Mouse (Mus musculus): ENCODE data around the gene Macrod1.

Gene Macrod1

DNA sequence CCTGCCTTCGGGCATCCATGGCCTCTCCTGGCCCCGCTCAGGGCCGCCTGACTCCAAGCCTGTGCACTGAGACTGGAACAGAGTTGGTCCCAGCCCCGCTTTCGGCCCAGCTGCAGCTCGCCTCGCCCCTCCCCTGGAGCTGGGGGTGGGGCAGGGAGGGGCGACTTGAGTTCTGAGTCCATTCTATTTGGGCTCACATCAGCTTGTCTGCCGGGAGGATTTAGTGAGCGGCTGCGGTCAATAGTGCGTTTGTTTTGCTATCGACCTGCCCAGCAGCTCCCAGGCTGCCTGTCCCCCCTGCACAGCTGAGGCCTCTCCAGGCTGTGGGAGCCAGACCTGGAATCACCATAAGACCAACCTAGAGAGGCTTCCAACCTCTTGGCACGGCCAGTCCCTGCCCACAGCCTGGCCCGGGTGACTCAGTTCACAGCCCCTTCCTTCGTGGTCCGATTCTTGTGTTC, 78.1 kb downstream of the Macrod1 start:
- in situ Hi-C loops (cut with MboI; ENCODE audit: unreplicated experiment in 2 of 2) = no loop called here

DNA sequence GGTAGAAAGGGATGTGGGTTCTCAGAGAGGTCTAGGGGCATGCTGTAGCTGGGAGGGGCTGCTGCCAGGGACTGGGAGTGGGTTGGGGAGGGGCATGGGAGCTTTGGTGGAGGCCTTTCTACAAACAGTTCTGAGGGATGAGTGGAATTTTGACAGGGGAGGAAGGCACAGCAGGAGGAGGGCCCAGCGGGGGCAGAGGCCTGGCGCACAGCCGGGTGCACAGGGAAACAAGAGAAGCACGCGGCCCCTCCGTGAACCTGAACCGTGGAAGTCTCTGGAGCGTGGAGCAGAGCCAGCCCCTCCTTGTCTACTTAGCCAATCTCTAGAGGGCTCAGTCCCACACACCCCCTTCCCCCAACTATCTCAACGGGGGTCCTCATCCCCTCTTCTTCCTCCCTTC, 78.9 kb downstream of the Macrod1 start:
- in situ Hi-C loops (cut with MboI; ENCODE audit: unreplicated experiment in 2 of 2) = no loop called here

DNA sequence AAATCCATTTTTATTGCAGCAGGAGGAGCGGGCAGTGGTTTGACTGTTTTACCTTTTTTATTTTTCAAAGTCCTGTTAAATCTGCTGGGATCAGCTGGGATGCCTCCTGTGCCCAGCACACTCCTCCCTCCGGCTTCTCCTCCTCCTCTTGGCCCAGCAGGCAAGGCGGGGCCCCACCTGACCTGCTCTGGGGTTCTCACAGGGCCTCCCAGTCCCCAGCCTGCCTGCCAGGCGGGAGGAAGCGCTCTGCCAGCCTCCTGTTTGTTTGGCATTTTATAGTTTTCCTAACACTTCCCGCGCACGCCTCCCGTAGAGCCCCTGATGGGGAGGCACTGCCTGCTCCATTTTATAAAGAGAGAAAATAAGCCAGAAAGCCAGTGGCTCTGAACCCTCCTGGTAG, 79.4 kb downstream of the Macrod1 start:
- in situ Hi-C loops (cut with MboI; ENCODE audit: unreplicated experiment in 2 of 2) = no loop called here

DNA sequence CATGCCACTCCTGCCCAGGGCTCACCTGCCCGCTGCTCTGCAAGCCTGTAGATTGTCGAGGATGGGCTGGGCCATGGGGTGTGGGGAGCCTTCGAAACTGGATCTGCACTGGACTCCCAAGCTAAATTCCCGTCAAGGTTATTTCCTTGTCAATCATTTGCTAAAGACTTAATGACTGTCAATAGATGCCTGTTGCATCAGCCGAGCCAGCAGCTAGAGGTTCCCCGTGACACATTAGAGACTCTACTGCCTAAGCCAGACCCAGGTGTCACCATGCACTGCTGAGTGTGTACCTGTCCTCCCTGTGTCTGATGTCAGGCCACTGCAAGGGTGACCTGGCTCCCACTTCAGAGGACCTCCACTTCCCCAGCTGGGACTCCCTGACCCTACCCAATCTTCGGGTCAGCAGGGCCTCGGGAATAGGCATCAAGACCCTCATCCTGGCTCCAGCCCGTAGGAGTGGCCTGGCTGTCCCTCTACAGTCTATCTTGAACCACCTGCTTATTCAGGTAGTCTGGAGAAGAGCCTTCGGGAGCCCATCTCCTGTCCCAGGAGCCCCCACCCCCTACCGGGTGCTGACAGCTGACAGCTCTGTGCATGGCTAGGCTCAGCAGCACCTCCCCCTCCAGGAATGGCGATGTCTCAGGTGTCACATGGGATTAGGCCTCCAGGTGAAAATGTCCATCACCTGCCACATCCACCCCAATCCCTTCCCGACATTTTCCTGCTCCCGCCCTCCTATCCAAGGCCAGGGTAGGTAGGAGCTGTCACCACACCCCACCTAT, 80.3 kb downstream of the Macrod1 start:
- in situ Hi-C loops (cut with MboI; ENCODE audit: unreplicated experiment in 2 of 2) = no loop called here

DNA sequence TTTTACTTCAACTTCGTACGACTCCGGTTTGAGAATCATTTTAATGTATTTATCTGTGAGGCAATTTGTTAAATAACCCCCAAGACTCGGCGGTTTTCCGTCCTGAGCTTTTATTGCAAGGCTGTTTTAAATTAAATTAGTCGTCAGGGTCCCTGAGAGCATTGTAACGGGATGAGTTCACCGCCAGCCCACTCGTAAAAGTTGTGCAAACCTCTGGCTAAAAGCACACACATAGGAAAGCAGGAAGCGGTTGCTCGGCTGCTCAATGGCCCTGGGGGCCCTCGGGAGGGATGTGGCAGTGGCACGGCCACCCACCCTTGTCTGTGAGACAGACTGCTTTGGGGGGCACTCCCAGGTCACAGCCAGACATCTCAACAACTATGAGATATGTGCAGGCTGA, 81.7 kb downstream of the Macrod1 start:
- in situ Hi-C loops (cut with MboI; ENCODE audit: unreplicated experiment in 2 of 2) = no loop called here

DNA sequence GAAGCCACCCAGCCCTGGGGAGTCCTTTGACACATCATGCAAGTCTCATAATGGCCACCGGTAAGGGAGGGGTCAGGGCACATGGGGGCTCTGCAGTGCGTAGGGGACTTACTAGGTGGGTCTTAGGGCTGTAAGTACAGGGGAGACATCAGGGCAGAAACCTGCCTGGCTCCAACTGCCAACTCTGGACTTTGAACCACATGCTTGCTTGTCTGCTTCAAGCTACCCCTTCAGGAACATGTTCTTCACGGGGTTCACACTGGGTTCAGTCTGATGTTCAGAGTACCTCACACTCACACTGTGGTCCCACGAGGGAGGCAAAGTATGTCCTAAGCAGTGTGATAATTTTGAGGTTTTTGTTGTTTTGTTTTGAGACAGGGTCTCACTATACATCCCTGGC, 82.7 kb downstream of the Macrod1 start:
- in situ Hi-C loops (cut with MboI; ENCODE audit: unreplicated experiment in 2 of 2) = no loop called here

DNA sequence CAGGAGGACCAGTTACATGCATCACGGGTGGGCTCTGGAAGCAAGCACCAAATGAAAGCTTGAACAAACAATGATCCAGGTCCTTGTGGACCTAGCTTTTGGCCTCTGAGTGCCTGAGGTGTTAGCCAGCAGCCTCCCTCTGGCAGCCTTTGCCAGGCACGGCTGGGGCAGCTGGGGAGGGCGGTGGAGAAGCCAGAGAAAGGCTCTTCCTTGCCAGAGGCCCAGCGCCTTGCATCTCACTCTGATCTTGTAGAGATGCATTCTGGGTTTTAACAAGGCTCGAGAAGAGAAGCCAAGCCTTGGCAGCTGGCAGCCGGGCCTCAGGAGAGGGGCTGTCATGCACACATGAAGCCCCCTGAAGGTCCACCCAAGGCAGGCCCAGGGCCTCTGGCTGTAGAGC, 83.8 kb downstream of the Macrod1 start:
- in situ Hi-C loops (cut with MboI; ENCODE audit: unreplicated experiment in 2 of 2) = loop anchor here in 1 of 2 experiments (5.0 kb wide), 1 partner anchor 37 kb away; no protein-coding TSS in a partner anchor

DNA sequence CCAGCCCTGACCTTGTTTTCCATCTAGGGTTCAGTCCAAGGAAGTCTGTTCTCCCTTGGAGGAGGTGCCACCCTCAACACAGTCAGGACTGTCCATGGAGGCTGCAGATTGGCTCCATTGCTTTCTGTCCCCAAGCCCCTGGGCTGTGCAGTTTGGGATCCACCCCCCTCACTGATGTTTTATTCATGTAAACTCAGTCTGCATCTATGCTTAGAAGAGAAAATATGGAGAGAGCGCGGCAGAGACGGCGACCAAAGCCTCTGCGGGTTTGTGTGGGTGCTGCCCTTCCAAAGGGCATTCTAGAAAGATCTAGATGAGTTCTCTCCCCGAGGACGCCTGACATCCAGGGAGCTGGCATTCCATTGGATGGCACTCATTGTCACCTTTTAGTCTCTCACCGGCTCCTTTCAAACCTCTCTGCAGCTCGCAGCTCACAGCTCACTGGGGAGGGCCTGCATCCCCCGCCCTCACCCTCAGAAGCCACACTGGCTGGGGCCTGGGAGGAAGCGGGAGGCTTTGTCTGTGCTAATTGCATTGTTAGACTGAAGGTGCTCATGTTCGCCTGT, 84.3 kb downstream of the Macrod1 start:
- in situ Hi-C loops (cut with MboI; ENCODE audit: unreplicated experiment in 2 of 2) = loop anchor here in 1 of 2 experiments (5.0 kb wide), 1 partner anchor 36 kb away; no protein-coding TSS in a partner anchor

DNA sequence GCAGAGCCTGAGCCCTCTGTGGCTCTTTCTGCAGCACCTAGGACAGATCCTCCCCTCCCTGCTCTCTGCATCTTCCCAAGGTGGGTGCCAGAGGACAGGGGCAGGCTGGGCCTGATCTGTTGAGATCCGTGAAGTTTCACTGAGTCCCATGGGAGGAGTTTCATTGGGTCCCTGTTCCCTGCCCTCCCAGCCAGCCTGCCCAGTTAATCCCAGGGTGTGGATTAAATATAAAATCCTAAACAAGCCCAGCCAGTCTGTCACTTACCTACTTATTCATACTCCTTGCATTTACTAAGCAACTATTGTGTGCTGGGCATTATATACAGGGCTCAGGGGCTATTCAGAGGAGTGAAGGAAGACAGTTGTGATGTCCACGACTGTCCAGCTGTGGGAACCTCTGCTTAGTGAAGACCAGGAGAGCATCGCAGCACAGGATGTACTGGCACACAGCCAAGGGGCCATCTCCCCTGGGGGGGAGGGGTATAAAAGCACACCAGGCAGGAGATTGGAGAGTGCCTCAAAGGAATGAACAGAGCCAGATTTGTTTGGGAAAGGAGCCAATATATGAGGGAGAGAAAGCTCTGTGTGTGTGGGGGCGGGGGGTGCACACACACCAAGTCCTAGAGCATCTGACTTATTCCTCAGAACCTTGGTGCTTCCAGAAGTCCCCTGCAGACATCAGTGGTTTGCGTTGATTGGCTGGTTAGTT, 85.8 kb downstream of the Macrod1 start:
- in situ Hi-C loops (cut with MboI; ENCODE audit: unreplicated experiment in 2 of 2) = loop anchor here in 1 of 2 experiments (5.0 kb wide), 1 partner anchor 35 kb away; no protein-coding TSS in a partner anchor

DNA sequence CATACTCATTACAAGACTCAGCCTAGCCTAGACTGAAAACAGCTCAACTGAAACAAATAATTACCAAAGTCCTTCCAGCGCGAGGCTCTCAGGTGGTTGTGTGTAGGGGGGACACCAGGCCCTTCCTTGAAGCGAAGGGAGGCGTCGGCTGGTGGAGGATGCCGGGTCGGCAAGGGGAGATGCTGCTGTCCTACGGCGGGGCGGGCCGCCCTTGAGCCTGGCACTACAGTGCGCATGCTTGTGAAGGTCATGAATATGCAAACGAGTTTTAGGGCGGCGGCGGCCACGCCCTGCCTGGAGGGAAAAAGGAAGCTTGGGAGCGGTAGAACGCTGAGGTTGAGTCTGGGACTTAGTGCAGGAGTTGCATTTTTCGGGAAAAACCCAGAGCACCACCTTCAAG, 87.2 kb downstream of the Macrod1 start:
- in situ Hi-C loops (cut with MboI; ENCODE audit: unreplicated experiment in 2 of 2) = loop anchor here in 1 of 2 experiments (5.0 kb wide), 1 partner anchor 33 kb away; no protein-coding TSS in a partner anchor

DNA sequence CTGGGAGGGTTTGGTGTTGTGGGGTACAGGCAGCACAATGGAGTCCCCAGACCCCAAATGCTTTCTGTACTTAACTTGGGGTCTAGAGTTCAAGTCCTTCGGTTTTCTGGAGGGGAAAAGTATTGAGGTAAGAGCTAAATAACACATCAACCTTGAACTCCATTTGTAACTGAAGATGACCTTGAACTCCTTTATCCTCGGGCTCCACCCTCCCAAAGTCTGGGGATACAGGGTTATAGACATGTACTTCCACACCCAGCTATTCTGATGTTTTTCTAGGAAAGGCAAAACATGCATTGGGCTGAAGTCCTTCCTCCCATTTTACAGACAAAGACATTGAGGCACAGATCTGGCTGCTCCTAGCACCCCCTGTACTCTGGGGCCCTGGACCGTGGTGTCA, 87.8 kb downstream of the Macrod1 start:
- in situ Hi-C loops (cut with MboI; ENCODE audit: unreplicated experiment in 2 of 2) = loop anchor here in 1 of 2 experiments (5.0 kb wide), 1 partner anchor 33 kb away; no protein-coding TSS in a partner anchor

DNA sequence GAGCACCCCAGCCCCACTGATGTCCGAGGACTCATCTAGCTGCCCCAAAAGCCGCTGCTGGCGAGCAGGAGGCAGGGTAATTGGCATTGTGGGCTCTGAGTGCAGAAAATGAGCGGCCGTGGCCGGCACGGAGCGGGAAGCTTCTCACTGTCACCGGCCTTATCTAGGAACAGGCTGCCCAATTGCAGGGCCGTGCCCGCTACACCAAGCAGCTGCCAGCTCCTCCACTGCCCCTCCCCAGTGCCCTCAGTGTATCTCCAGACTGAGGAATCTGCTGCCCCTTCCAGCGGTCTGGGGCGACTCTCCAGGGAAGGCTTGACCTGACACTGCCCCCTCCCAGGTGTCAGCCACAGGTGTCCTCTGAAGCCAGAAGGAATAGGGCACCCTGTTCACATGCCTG, 89.8 kb downstream of the Macrod1 start:
- in situ Hi-C loops (cut with MboI; ENCODE audit: unreplicated experiment in 2 of 2) = no loop called here

DNA sequence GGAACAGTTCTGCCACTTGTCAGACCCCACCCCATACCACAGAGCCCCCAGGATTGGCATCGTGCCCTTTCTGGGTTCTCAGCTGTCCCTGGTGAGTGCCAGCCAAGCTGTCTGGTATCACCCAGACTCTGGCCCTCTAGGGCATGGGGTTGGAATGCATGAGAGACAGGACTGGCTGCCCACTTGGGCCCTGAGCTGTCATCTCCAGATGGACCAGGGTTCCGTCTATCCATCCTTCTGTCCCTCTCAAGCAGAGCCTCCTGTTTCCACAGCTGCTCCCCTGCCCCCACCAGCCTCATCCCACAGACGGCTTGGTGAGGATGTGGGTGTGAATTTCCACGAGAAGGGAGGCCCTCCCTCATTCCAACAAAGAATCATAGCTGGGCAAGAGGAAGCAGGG, 91.5 kb downstream of the Macrod1 start:
- in situ Hi-C loops (cut with MboI; ENCODE audit: unreplicated experiment in 2 of 2) = no loop called here

DNA sequence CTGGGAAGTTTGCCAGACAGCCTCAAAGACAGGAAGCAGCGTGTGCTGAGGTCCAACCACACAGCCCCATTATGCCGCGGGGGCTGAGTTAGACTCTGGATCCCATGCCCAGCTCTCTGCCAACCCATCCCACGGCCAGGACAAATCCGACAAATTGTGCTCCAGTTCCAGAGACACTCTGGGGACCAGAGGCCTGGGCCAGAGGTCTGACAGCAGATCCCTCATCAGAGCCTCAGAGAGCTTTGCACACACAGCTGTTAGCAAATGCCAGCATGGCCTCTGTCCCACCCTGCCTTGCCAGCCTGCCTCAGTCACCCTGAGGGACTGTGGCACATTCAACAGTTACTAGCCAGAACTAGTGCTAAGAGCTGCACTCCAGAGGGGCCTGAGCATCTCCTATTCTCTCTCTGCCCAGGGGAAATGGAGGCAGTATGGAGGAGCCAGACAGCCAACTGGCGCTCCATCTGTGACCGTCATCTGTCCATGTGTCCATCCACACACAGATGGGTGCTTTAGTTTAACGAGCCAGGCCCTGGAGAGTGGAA, 92.0 kb downstream of the Macrod1 start:
- in situ Hi-C loops (cut with MboI; ENCODE audit: unreplicated experiment in 2 of 2) = no loop called here

DNA sequence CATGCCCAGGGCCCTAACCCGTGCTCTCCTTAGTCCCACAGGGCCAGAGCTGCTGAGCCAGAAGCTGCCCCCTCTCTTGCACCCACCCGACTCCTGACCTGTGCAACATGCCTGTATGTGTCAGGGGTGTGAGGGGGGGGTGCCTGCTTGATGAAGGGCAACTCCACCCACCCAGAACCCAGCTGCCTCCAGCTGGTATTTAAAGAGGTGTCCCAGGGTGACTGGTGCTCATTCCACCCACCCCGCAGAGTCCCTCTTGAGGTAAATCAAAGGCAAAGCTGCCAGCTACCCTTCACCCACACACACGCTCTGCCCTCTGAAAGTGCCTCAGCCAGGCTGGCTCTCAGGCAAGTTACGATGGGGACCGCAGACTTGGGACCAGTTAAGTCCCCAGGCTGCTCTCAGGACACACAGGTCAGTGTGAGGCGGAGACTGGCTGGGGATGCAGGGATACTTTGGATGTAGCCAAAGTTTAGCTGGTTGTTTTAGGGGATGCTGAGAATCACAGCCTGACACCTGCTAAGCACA, 92.6 kb downstream of the Macrod1 start:
- in situ Hi-C loops (cut with MboI; ENCODE audit: unreplicated experiment in 2 of 2) = no loop called here

DNA sequence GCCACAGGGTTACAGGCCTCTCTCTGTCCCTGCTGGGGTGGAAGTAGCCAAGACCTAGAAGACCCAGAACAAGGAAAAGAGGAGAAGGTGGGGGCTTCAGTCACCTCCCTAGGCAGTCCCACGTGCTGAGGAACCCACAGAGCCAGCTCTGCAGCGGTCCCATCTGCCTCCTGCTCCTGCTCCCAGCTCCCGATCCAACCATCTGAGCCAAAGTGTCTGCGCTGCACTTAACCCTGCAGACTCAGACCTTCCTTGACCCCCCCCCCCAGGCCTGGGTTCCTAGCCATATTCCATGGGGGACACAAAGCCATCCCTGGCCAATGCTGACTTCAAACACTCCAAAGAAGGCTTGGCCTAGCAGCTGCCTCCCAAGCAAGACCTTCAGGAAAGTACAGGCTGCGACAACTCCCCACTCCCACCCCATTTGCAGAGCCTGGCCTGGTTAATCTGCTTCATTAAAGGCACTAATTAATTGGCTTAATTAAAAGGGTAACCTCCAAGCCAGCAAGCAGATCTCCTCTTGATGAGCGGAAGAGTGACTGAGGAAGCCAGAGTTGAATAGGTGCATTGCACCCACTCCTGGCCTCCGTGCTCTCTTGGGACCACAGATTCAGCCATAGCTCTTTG, 94.8 kb downstream of the Macrod1 start:
- in situ Hi-C loops (cut with MboI; ENCODE audit: unreplicated experiment in 2 of 2) = no loop called here

DNA sequence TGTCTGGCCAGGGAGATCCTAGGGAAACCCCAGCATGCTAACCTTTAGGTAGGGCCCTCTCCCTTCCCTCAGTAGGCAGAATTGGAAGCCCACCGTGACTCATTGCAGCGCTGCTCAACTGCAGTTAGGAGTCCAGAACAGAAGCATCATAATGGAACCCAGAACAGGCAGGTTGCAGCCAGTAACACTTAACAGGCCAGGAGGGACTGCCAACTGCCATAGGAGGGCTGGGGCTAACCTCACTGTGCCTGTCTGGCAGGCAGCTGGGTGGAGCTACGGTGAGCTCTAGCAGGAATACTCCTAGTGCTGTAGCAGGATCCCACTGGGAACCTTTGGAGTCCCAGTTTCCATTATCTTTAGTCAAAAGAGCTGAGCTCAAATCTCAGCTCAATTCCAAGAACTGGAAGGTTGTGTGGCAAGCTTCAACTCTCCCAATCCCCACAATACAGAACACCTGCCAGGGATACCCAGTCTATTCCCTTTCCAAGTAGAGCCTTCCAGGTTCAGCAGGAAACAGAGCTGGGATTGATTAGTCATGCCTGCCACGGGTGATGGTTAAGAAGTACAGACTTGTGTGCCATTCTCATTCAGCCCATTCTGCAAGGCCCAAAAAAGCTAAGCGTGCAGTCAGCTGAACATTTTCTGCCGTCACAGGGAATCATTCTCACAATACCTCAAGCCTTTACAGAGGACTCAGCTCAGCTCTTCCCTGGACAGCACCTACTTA, 95.5 kb downstream of the Macrod1 start:
- in situ Hi-C loops (cut with MboI; ENCODE audit: unreplicated experiment in 2 of 2) = no loop called here

DNA sequence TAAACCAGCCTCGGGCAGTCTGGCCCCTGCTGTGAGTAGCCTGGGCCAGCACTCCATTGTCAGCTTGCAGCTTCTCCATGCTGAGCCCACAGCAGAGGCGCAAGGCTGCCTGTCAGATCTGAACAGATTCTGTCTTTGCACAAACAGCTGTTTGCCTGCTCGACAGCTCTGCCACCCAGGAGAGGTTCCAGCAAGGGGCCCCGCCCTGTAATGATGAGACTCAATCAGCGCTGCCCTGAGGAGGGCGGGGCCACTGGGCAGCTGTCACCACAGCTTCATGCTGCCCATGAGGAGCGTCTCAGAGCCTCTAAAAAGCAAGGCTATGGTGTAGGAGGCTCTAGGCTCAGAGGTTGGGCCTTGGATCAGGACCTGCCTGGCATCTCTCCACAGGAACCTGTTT, 96.6 kb downstream of the Macrod1 start:
- in situ Hi-C loops (cut with MboI; ENCODE audit: unreplicated experiment in 2 of 2) = no loop called here

DNA sequence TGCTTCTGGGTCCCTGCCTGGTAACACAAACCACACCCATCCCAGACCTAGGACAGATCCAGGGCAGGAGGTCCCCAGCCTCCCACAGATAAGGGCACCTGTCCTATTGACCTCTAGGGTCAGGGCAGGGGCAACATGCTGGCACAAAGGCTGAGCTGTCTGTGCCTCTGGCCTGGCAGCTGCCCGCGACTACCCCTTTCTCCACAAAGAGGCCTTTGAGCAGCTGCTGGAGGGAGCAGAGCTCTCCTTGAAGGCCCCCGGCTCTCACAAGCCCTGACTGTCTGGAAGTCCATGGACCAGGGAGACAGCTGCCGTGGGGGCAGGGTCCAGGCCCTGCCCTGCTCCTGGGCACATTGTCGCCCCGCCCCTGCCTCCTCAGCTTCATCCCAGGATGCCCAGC, 98.6 kb downstream of the Macrod1 start:
- in situ Hi-C loops (cut with MboI; ENCODE audit: unreplicated experiment in 2 of 2) = no loop called here

DNA sequence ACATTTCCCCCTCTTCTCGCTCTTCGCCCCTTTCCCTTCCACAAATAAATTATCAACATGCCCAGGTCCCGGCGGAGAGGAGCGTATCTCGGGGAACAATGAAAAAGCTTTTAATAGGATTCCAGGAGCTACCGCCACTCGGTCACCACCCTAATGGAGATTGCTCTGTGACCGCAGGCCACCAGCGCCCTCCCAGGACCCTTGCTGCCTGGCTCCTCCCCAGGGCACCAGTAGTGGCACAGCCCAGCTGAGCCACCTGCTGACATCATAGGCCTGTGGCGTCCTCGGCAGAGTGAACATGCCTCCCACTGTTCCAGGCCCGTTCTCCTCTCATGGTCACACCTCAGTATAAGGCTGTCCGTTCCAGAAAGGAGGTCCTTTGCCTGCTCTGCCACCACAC, 101.1 kb downstream of the Macrod1 start:
- in situ Hi-C loops (cut with MboI; ENCODE audit: unreplicated experiment in 2 of 2) = no loop called here
